Mouse (Mus musculus) hindbrain, embryonic 16.5 days (tissue): ENCODE data around the gene Jmjd1c. TPM values are rescaled to one million over a fixed set of nuclear protein-coding genes. Genes with fewer than 3 reads are reported as not detected.

Experiments
- ATAC-seq: fragments of 200-750 bp; cut with Nextera tagmentation; 2 replicates; pipeline ENCODE4 v1.8.0; 2017; ENCODE audit warnings: moderate TSS enrichment, moderate library complexity
- H3K27ac ChIP-seq: fragments of 300-500 bp; sonication (generic); 2 replicates; pipeline ENCODE4 v1.5.1; 2014; ENCODE audit warnings: low read depth, mild to moderate bottlenecking, control low read depth, low read length, moderate library complexity
- H3K27me3 ChIP-seq: fragments of 300-500 bp; sonication (generic); replicated peaks from 2 replicates; pipeline ENCODE4 v1.6.1; 2014; ENCODE audit warnings: low read length; ENCODE audit not compliant: control insufficient read depth, insufficient read depth
- H3K36me3 ChIP-seq: fragments of 300-500 bp; sonication (generic); 2 replicates; pipeline ENCODE4 v1.6.1; 2014; ENCODE audit warnings: mild to moderate bottlenecking, low read length, moderate library complexity, mixed read lengths; ENCODE audit not compliant: control insufficient read depth, insufficient read depth
- H3K4me1 ChIP-seq: fragments of 300-500 bp; sonication (generic); 2 replicates; pipeline ENCODE4 v1.6.1; 2014; ENCODE audit warnings: low read depth, low read length; ENCODE audit not compliant: control insufficient read depth, insufficient read depth
- H3K4me2 ChIP-seq: fragments of 300-500 bp; sonication (generic); 2 replicates; pipeline ENCODE4 v1.6.1; 2014; ENCODE audit warnings: mild to moderate bottlenecking, low read length, control low read depth, moderate library complexity
- H3K4me3 ChIP-seq: fragments of 300-500 bp; sonication (generic); 2 replicates; pipeline ENCODE4 v1.5.1; 2014; ENCODE audit warnings: mild to moderate bottlenecking, low read length, control low read depth, moderate library complexity
- H3K9ac ChIP-seq: fragments of 300-500 bp; sonication (generic); 2 replicates; pipeline ENCODE4 v1.6.1; 2014; ENCODE audit warnings: low read depth, mild to moderate bottlenecking, control low read depth, low read length, moderate library complexity
- H3K9me3 ChIP-seq: fragments of 300-500 bp; sonication (generic); 2 replicates; pipeline ENCODE4 v1.6.1; 2014; ENCODE audit warnings: mild to moderate bottlenecking, low read length, moderate library complexity; ENCODE audit not compliant: control insufficient read depth
- WGBS: fragments of 180-500 bp; shearing (Covaris S2); extraction: QIAGEN DNeasy Blood & Tissue Kit; methylation state at CpG from one replicate; pipeline ENCODE4 v1.1.7; 2014; 5-methylcytosine and 5-hydroxymethylcytosine counted together
- polyA plus RNA-seq: library from polyadenylated mRNA; unstranded; fragments of >200 nt; fragmentation: Nextera tagmentation; extraction: Ambion mirVana; gene quantifications from 2 replicates; pipeline ENCODE4 v1.2.1, GENCODE M21; 2015

Gene Jmjd1c
- polyA plus RNA-seq, 1 experiment from 2014 or later: 33.4 TPM

GRCm38 (mm10) chr10:67082531-67082930, 13.4 kb upstream of the Jmjd1c start:
- Histone ChIP-seq H3K9ac (no peak overlapping the region), H3K9me3 (no peaks in the 10 kb centered on the region), H3K4me3 (no peak overlapping the region), H3K4me1 (no peaks in the 10 kb centered on the region; the same call in none of the 2 replicates), H3K27me3 (no peaks in the 10 kb centered on the region), H3K36me3 (no peaks in the 10 kb centered on the region), H3K4me2 (no peak overlapping the region), H3K27ac (no peak overlapping the region)
- no peak for ATAC-seq
- WGBS: 85% methylated on average over 4 of the region's 4 CpGs

GRCm38 (mm10) chr10:67083446-67084166, 12.3 kb upstream of the Jmjd1c start:
- 69% methylated on average over 10 of the region's 10 CpGs for WGBS
- peak; percentile 37; the same call in 1 of the 2 replicates for ATAC-seq

GRCm38 (mm10) chr10:67085124-67085523, 10.8 kb upstream of the Jmjd1c start:
- Histone ChIP-seq H3K4me2 (no peak overlapping the region), H3K4me1 (no peaks in the 10 kb centered on the region; the same call in 1 of the 2 replicates), H3K36me3 (no peaks in the 10 kb centered on the region), H3K27me3 (no peaks in the 10 kb centered on the region), H3K9ac (no peak overlapping the region), H3K9me3 (no peaks in the 10 kb centered on the region), H3K4me3 (no peak overlapping the region), H3K27ac (0 out of 2 replicates have a peak overlapping the region, but pooled peaks have one; percentile 12)
- ATAC-seq: peak; percentile 69
- WGBS: 68% methylated on average over 10 of the region's 10 CpGs

More at GRCm38 (mm10) chr10:67083446-67084166, 12.3 kb upstream of the Jmjd1c start:
- no peaks in the 10 kb centered on the region for H3K36me3 ChIP-seq
- H3K27ac ChIP-seq: no peak overlapping the region
- H3K4me3 ChIP-seq: no peak overlapping the region
- H3K9ac ChIP-seq: no peak overlapping the region
- no peaks in the 10 kb centered on the region; the same call in none of the 2 replicates for H3K4me1 ChIP-seq
- H3K27me3 ChIP-seq: no peaks in the 10 kb centered on the region
- H3K4me2 ChIP-seq: no peak overlapping the region
- no peaks in the 10 kb centered on the region for H3K9me3 ChIP-seq

GRCm38 (mm10) chr10:67085916-67086315, 10.0 kb upstream of the Jmjd1c start:
- Histone ChIP-seq H3K27ac (no peak overlapping the region), H3K36me3 (no peaks in the 10 kb centered on the region), H3K9me3 (no peaks in the 10 kb centered on the region), H3K4me3 (no peak overlapping the region), H3K4me1 (no peaks in the 10 kb centered on the region; the same call in 1 of the 2 replicates), H3K4me2 (no peak overlapping the region), H3K9ac (no peak overlapping the region), H3K27me3 (no peaks in the 10 kb centered on the region)
- WGBS: 92% methylated on average over 7 of the region's 7 CpGs
- ATAC-seq: no peak

- H3K27ac ChIP-seq: no peak overlapping the region
- H3K27me3 ChIP-seq: no peaks in the 10 kb centered on the region
- no peak overlapping the region for H3K9ac ChIP-seq
- no peaks in the 10 kb centered on the region for H3K9me3 ChIP-seq
- no peak for ATAC-seq
- H3K36me3 ChIP-seq: no peaks in the 10 kb centered on the region
- WGBS: 95% methylated on average over 5 of the region's 5 CpGs
- H3K4me2 ChIP-seq: no peak overlapping the region
- H3K4me3 ChIP-seq: no peak overlapping the region
- no peaks in the 10 kb centered on the region; the same call in 1 of the 2 replicates for H3K4me1 ChIP-seq
Measured at GRCm38 (mm10) chr10:67087447-67088226, 8.3 kb upstream of the Jmjd1c start.

- no peaks in the 10 kb centered on the region for H3K9me3 ChIP-seq
- peaks cover 3% of the 10 kb centered on the region; the same call in 1 of the 2 replicates for H3K4me1 ChIP-seq
- no peak overlapping the region for H3K9ac ChIP-seq
- H3K27me3 ChIP-seq: no peaks in the 10 kb centered on the region
- no peak overlapping the region for H3K4me2 ChIP-seq
- H3K36me3 ChIP-seq: no peaks in the 10 kb centered on the region
- no peak for ATAC-seq
- no peak overlapping the region for H3K27ac ChIP-seq
- no peak overlapping the region for H3K4me3 ChIP-seq
- 95% methylated on average over 4 of the region's 4 CpGs for WGBS
Measured at GRCm38 (mm10) chr10:67090611-67091010, 5.3 kb upstream of the Jmjd1c start.

GRCm38 (mm10) chr10:67094922-67095321, 1.0 kb upstream of the Jmjd1c start:
- H3K4me3 ChIP-seq: no peak overlapping the region

GRCm38 (mm10) chr10:67096621-67097436, 904 bp downstream of the Jmjd1c start, which contains the start of gene Reep3:
Gene Reep3, minus strand, starts transcription at chr10:67096945.
- Histone ChIP-seq H3K36me3 (no peaks in the 10 kb centered on the region), H3K4me1 (peaks cover 34% of the 10 kb centered on the region), H3K9me3 (no peaks in the 10 kb centered on the region), H3K27ac (peak within 1 kb of the TSS; percentile 100), H3K27me3 (no peaks in the 10 kb centered on the region), H3K4me2 (peak within 1 kb of the TSS; percentile 85), H3K9ac (peak within 1 kb of the TSS; percentile 100), H3K4me3 (peak within 1 kb of the TSS; percentile 93)
- WGBS: under 1% methylated on average over 92 of the region's 97 CpGs
- ATAC-seq: peak; percentile 82

More at GRCm38 (mm10) chr10:67094922-67095321, 1.0 kb upstream of the Jmjd1c start:
- peak overlapping the region; percentile 85 for H3K4me2 ChIP-seq
- H3K4me1 ChIP-seq: peaks cover 24% of the 10 kb centered on the region
- H3K27ac ChIP-seq: no peak overlapping the region
- no peaks in the 10 kb centered on the region for H3K27me3 ChIP-seq
- no peaks in the 10 kb centered on the region for H3K9me3 ChIP-seq
- 81% methylated on average over 7 of the region's 7 CpGs for WGBS
- no peak overlapping the region for H3K9ac ChIP-seq
- H3K36me3 ChIP-seq: no peaks in the 10 kb centered on the region
- ATAC-seq: no peak
